Mouse (Mus musculus) kidney, adult 2 months (tissue): ENCODE measurements around the gene Gm4952.

ENCODE experiments used
- CTCF ChIP-seq: fragments of 200-500 bp; conservative IDR thresholded peaks from 2 replicates; pipeline ENCODE4 v1.5.1; 2011; ENCODE audit warnings: low read depth, mild to moderate bottlenecking, control low read depth, low read length, moderate library complexity, mixed read lengths; ENCODE audit not compliant: insufficient read depth, insufficient read length
- POLR2A ChIP-seq: fragments of 200-500 bp; IDR thresholded peaks from one replicate; pipeline ENCODE4 v1.6.1; 2011; ENCODE audit warnings: low read depth, low read length, control low read depth

DNA sequence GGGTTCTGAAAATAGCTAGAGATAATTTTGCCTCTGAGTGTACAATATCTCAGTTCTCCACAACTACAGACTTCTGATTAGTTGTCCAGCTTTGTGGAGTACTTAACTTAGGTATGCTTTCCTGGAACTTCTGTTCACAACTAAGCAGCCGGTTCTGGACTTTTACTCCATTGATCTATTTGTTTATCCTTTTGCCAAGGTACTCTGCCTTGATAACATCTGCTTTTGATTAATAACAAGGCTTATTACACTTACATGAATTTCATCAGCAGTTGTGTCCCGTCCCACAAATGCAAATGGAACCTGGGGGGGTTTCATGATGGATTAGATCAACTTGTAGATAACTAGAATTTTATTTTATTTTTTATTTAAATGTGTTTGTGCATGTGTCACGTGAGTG is 37.1 kb downstream of the Gm4952 start:
- no peak for TF ChIP-seq CTCF
- TF ChIP-seq POLR2A, result no peak
